Mouse (Mus musculus) brown adipose tissue, adult 24 weeks (tissue): ENCODE data around the gene Calu. TPM values are rescaled to one million over a fixed set of nuclear protein-coding genes. Genes with fewer than 3 reads are reported as not detected.
A peak's percentile ranks its signal among the peaks of the same experiment; 100 is the strongest.
"Not testable (repeated sequence)": the region's sequence is repeated elsewhere in the genome, so short reads cannot be mapped to it uniquely, and the experiment has no call there.

Experiments
- H3K27ac ChIP-seq: fragments of 200-500 bp; replicated peaks from 2 replicates; pipeline ENCODE4 v1.5.1; 2012; ENCODE audit warnings: low read depth, mild to moderate bottlenecking, low read length
- H3K4me1 ChIP-seq: fragments of 200-500 bp; 2 replicates; pipeline ENCODE4 v1.6.1; 2012; ENCODE audit warnings: low read length, mixed read lengths; ENCODE audit not compliant: control insufficient read depth, insufficient read depth, insufficient read length
- H3K4me3 ChIP-seq: fragments of 200-500 bp; 2 replicates; pipeline ENCODE4 v1.5.1; 2012; ENCODE audit warnings: low read depth, mild to moderate bottlenecking, low read length, moderate library complexity; ENCODE audit not compliant: insufficient read depth
- polyA plus RNA-seq: library from polyadenylated mRNA; stranded (reverse); fragments of >200 nt; gene quantifications from 2 replicates; pipeline ENCODE4 v1.2.4, GENCODE M21; 2012; ENCODE audit not compliant: missing spikeins, insufficient read depth, insufficient read length

Calu gene
- 119 and 162 TPM in 2 replicates for polyA plus RNA-seq

DNA sequence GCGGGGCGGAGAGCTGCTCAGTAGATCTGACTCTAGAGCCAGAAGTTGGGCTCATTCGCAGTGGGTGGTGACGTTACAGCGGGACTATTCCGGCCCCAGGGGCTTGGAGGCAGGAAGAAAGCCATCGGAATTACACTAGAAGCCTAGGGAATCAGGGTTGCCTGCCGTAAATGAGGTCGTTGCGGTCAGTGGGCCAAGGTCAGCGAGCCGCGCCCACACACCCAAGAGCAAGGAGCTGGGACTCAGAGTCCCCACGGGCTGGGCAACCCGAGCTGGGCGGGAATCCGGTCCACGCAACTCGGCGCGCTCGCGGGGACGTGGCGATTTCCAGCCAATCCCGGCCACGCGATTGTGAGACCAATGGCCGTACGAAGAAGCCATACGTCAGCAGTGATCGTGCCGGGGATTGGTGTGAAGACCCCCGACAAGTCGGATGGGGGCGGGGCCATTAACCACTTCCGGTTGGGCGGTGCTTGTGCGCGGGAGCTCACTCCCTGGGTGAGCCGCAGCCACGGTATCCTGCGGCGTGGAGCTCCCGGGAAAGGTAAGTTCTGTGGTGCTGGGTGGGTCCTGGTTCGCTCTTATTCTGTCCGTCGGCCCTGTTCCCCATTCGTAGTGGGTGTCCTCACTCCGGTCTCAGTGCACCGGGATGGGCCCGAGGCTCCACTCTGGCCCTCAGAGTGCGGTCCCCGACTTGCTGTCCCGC, at the start of gene Calu:
TSS of gene Calu (plus strand) at position 405 of the 706 bp plus-strand sequence.
- Histone ChIP-seq H3K4me1 (peaks cover 7% of the 10 kb centered on the region), H3K4me3 (peak within 1 kb of the TSS; percentile 95)

DNA sequence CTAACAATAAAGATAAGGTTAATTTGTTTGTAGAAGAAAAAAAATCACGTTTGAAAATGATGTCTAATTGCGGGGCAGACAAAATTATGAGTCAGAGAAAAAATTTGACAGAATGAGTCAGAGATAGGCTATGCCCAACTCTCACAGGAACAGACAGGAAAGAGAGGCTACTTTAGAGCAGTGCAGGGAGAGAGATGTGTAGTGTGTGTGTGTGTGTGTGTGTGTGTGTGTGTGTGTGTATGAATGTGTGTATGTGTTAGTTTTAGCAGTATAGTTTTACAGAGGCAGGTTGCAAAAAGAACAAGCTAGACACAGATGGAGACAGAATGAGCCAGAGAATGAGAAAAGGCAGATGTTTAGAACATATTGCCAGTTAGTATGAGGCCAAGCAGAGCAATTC, 48.8 kb upstream of the Calu start:
- H3K4me3 ChIP-seq = no peak overlapping the region
- no peaks in the 10 kb centered on the region for H3K4me1 ChIP-seq
- no peak overlapping the region for H3K27ac ChIP-seq

More for the DNA sequence above, at the start of gene Calu:
- H3K27ac ChIP-seq = peak within 1 kb of the TSS; percentile 87

DNA sequence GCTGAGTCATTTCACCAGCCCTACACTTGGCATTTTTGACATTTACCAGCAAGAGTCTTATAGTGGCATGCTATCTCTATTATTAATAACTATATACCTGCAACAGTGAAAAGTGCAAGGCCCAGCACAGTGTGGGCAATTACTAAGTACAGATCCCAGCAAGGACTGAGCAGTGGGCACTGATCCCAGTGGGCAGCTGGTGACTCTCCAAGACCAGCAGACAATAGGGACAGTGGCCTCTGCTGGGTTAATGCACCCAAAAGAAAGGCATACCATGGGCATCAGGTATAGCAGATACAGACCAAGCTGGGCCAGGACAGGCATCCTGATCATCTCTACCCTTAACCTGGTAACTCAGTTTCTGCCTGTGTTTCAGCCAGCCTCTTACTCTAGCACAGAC, 44.6 kb upstream of the Calu start:
- no peak overlapping the region for H3K27ac ChIP-seq
- H3K4me1 ChIP-seq = no peaks in the 10 kb centered on the region
- H3K4me3 ChIP-seq = no peak overlapping the region

DNA sequence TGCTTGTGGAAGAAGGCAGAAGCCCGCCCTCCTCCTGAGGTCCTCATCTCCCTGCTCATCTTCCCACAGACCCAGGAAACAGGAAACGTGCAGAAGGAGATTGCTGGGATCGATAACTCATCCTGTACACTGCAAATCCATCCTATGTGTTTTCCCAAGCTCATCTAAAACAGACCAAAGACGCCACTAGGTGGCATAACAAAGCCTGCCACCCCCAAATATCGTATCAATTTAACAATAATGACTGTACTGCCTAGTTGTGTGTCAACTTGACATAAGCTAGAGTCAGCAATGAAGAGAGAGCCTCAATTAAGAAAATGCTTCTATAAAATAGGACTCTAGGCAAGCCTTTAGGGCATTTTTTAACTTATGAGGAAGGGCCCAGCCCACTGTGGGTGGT, 44.1 kb upstream of the Calu start:
- Histone ChIP-seq H3K4me3 (no peak overlapping the region), H3K27ac (no peak overlapping the region), H3K4me1 (no peaks in the 10 kb centered on the region)

DNA sequence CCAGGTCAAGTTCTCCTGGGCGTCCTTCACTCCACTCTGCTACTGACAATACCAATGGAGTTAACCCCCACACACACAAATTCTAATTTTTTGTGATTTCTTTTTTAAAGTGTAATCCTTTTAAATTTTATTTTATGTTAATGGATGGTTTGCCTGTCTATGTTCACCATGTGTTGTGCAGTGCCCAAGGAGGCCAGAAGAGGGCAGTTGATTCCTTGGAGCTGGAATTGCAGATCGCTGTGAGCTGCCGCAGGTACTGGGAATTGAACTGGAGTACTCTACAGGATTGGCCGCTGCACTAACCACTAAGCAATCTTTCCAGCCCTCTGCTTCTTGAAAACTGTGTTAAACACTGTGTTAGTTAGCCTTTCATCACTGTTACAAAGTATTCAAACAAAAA, 42.4 kb upstream of the Calu start:
- H3K4me3 ChIP-seq = no peak overlapping the region
- no peak overlapping the region for H3K27ac ChIP-seq
- H3K4me1 ChIP-seq = no peaks in the 10 kb centered on the region

DNA sequence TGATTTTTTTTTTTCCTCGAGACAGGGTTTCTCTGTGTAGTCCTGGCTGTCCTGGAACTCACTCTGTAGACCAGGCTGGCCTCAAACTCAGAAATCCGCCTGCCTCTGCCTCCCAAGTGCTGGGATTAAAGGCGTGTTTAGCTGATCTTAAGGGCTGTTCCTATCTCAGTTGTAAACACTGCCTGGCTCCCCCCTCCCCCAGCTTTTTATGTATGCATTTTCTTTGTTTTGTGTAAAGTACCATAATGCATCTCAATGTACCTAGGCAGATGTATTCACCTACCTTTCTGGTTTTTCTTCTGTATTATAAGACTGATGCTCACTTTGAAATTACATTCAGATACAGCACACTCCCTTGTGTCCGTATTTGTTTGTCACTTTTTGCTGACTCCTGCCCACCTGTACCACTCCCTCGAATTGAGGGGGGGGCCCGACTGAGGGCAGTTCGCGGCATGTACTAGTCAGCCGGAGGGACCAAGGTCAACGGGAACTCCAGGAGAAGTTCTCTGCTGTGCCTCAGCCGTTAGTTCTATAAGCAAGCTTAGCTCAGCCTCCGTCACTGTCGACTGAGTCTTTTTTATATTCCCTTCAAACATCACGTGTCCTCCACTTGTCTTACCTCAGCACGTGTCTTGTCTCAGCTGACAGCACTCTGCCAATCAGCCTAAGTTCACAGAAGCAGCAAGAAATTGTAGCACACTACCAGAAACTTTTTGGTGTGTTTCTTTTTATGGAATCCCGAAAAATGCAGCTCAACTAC, 38.8 kb upstream of the Calu start:
- no peak overlapping the region for H3K27ac ChIP-seq
- H3K4me3 ChIP-seq = no peak overlapping the region
- H3K4me1 ChIP-seq = no peaks in the 10 kb centered on the region

DNA sequence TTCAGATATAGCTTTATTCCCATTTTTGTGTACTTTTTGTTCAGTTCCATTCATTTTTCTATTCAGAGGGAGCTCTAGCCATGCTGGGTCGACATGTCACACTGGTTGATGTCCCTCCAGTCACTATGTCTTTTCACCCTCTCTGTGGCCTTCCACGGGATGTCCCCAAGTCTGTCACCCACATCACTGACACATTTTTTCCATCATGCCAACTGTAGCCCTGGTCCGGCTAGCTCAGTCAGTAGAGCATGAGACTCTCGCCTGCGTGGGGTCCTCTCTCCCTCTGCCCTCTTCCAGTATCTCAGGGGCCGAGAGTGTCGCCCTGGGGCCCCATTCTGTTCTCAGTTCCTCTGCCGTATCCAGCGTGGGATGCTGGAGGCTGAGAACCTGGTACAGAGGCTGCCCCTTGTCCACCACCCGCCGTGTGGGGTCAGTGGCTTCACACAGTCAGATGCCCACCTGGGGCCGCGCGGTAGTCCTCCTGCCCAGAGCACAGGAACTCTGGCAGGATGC, 34.1 kb upstream of the Calu start:
- Histone ChIP-seq H3K4me3 (no peak overlapping the region), H3K27ac (no peak overlapping the region), H3K4me1 (no peaks in the 10 kb centered on the region)

DNA sequence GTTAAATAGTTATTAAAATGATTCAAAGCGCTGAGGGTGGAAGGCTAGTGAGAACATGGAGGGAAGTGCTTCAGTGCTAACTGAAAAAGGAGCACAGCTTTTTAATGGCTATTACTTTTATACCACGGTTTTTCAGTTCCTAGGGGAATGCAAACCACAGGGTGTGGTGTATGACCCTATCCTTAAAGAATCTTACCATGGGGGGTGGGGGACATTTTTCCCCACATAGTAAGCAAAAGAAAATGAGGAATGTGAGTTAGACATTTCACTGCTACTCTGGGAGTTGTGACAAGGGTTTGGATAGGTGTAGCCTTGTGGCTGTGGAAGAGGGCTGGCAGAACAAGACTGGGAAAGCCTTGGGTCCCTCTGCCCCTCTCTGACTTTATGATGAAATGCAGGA, 30.6 kb upstream of the Calu start:
- no peak overlapping the region for H3K27ac ChIP-seq
- H3K4me1 ChIP-seq = no peaks in the 10 kb centered on the region
- no peak overlapping the region for H3K4me3 ChIP-seq

DNA sequence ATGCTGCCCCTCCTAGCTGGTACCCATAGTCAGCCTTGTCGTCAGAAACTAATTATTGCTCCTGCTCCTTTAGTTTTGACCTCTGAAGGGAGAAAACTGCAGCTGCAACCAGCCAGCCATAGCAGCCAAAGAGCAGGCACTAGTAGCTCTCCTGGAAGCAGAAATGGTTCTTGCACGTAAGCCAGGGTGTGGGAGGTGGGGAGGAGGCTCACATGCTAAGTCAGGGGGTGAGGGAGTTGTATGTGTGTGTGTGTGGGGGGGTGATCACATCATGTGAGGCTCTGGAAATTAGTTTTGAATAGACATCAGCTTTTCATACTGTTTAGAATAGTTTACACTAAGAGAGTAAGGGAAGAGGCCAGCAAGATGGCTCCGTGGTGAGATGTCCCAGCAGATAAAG, 29.9 kb upstream of the Calu start:
- no peak overlapping the region for H3K27ac ChIP-seq
- no peaks in the 10 kb centered on the region for H3K4me1 ChIP-seq
- no peak overlapping the region for H3K4me3 ChIP-seq

DNA sequence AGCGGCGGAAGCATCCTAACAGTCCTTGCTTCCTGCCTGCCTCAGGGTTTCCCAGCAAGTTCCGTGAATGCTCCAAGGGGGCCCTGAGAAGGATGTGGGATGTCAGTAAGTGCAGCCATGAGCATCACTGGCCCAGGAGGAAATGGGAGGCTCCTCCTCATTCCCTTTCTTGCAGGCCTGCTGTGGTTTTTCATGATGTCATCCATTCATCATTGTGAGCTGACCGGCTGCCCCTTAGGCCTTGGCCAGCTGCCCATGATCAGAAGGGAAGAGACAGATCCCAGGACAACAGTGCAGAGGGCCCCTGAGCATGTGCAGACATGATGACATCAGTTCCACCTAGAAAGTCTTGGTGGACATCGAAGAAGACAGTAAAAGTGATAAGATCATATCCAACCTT, 29.0 kb upstream of the Calu start, which contains the start of gene Fam71f1:
TSS of gene Fam71f1 (plus strand) at position 262 of the 400 bp plus-strand sequence.
- no peaks in the 10 kb centered on the region for H3K4me1 ChIP-seq
- H3K27ac ChIP-seq = no peak within 1 kb of the TSS
- no peak within 1 kb of the TSS for H3K4me3 ChIP-seq

DNA sequence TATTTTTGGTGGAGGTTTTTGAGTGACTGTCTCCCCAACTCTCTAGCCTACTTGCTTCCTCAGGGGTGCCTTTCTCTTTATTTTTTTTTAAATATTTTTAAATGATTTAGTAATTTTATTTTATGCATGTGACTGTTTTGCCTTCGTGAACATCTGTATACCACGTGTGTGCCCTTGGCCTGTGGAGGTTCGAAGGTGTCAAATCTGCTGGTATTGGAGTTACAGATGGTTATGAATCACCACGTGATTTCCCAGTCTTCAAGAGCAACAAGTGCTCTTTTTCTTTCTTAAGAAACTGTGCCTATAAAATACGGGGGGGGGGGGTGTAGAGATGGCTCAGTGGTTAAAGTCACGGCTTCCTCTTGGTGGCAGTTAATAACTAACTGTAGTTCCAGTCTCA, 26.3 kb upstream of the Calu start:
- H3K4me3 ChIP-seq = no peak overlapping the region
- H3K27ac ChIP-seq = no peak overlapping the region
- H3K4me1 ChIP-seq = no peaks in the 10 kb centered on the region

DNA sequence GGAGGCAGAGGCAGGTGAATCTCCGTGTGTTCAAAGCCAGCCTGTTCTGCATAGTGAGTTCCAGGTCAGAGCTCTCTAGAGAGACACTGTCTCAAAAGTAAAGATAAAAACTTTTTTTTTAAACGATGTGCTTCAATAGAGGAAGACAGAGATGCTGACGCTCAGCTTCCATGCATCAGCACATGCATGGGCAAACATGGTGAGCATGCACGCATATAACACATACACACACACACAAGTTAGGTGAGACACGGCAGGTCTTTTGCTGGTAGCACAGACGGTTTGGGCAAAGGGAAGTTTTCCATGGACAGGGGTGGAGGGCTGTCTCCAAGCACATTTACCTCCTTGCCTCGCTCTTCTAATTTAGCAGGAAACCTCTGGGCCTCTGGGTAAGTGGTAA, 25.7 kb upstream of the Calu start:
- H3K4me3 ChIP-seq = no peak overlapping the region
- no peaks in the 10 kb centered on the region for H3K4me1 ChIP-seq
- no peak overlapping the region for H3K27ac ChIP-seq

DNA sequence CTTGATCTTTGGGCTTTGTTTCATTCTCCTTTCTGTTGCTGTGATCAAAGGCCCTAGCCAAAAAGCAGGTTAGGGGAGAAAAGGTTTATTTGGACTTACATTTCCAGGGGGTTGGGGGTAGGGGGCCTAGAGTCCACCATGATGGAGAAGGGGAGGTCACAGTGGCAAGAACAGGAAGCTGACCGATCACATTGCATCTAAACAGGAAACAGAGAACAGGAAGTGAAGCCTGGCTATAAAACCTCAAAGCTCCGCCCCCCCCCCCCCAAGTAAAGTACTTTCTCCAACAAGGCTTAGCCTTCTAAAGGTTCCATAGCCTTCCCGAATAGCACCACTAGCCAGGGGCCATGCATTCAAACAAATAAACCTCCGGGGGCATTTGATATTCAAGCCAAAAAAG, 25.1 kb upstream of the Calu start:
- no peak overlapping the region for H3K27ac ChIP-seq
- no peak overlapping the region for H3K4me3 ChIP-seq
- no peaks in the 10 kb centered on the region for H3K4me1 ChIP-seq

DNA sequence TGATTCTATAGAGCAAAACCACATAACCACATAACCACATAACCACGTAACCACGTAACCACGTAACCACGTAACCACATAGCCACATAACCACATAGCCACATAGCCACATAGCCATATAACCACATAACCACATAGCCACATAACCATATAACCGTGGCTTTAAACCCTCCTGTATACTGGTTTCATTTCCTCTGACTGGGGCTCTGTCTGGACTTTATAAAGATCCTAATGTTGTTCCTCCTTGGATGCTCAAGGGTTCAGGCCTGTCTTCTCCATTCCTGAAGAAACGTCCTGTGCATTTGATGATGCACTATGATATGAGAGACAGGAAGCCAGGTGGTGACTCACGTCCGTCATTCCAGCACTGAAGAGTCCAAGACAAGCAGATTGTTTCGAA, 20.9 kb upstream of the Calu start:
- H3K4me1 ChIP-seq = no peaks in the 10 kb centered on the region

DNA sequence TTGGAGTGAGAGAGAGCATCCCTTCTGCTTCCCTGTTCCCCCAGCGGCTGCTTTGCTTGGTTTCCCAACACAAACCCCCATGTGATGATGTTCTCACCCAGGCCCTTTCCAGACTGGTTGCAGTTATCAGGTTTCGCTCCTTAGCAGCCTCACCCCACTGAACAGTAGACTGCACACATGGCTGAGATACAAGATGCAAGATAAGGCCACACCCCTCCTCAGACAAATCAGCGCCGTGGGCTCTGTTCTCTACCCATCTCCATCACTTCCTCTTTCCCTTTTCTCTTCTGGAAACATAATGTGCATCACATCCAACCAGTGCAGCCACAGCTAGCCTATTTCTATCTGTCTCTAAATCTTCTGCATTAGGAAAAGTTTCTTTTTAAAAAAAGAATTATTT, 18.4 kb upstream of the Calu start:
- H3K4me1 ChIP-seq = no peaks in the 10 kb centered on the region
- no peak overlapping the region for H3K27ac ChIP-seq
- no peak overlapping the region for H3K4me3 ChIP-seq

More for the DNA sequence above, 20.9 kb upstream of the Calu start:
- H3K4me3 ChIP-seq = no peak overlapping the region
- H3K27ac ChIP-seq = no peak overlapping the region

DNA sequence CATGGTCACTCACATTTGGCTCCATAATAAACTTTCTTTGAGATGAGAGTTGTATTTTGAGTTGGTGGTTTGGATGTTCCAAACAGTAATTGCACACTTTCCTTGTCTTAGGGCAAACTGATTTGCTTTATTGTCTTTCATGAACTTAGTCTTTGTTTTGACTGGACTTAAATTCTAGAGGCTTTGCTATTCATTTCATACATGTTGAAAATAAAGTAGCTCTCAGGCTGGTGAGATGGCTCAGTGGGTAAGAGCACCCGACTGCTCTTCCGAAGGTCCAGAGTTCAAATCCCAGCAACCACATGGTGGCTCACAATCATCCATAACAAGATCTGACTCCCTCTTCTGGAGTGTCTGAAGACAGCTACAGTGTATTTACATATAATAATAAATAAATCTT, 1.4 kb upstream of the Calu start:
- H3K4me3 ChIP-seq, H3K27ac ChIP-seq, H3K4me1 ChIP-seq: not testable (repeated sequence)
